20 mouse cellular contexts compared by ENCODE assay signal in genomic region chr2:77351987-77352628, GRCm38 (mm10).
DNase-seq lines count a peak whose midpoint lies in the region; ATAC-seq and TF ChIP-seq lines count a peak whose summit lies in the region.
"Had no signal": no experiment of that assay in that cellular context is flagged by ENCODE, and none has a peak within 500 bp of the region (broad histone marks: within the 10 kb centered on the region; RNA-seq: fewer than 3 reads in every experiment).

No protein-coding gene starts in this region.

- H3K9me3 ChIP-seq in heart, embryonic 12.5 days (replicated peaks): 0 out of 2 replicates have a peak, but pooled peaks cover under 1% of the 10 kb centered on the region
- H3K9me3 ChIP-seq in heart, embryonic 16.5 days (replicated peaks; ENCODE audit: control insufficient read depth, low read length): no peaks in the 10 kb centered on the region
- no peaks in the 10 kb centered on the region for H3K9me3 ChIP-seq in limb, embryonic 14.5 days (ENCODE audit: control insufficient read depth, low read length)
- H3K9me3 ChIP-seq in limb, embryonic 10.5 days (replicated peaks): no peaks in the 10 kb centered on the region
- no peaks in the 10 kb centered on the region for H3K9me3 ChIP-seq in embryonic facial prominence, embryonic 14.5 days (ENCODE audit: control insufficient read depth, low read length)
- H3K9me3 ChIP-seq: forebrain, embryonic 12.5 days; hindbrain, embryonic 15.5 days had no signal

- intact Hi-C loops in heart, postnatal 14 days (cut with DNase I): no loop called here

- no peaks in the 10 kb centered on the region for H3K27me3 ChIP-seq in heart, embryonic 12.5 days (replicated peaks)
- H3K27me3 ChIP-seq in heart, embryonic 16.5 days (ENCODE audit: control insufficient read depth, insufficient read depth, low read length): no peaks in the 10 kb centered on the region
- H3K27me3 ChIP-seq in limb, embryonic 14.5 days (ENCODE audit: control insufficient read depth, insufficient read depth, low read length): no peaks in the 10 kb centered on the region
- H3K27me3 ChIP-seq in limb, embryonic 10.5 days (ENCODE audit: low read depth, poor library complexity, severe bottlenecking): no peaks in the 10 kb centered on the region
- no peaks in the 10 kb centered on the region for H3K27me3 ChIP-seq in embryonic facial prominence, embryonic 14.5 days (replicated peaks; ENCODE audit: control insufficient read depth, insufficient read depth, low read length)
- H3K27me3 ChIP-seq: forebrain, embryonic 12.5 days; hindbrain, embryonic 15.5 days had no signal

- H3K4me3 ChIP-seq in heart, embryonic 12.5 days: no peak overlapping the region
- no peak overlapping the region for H3K4me3 ChIP-seq in heart, embryonic 16.5 days (ENCODE audit: low read length)
- H3K4me3 ChIP-seq in limb, embryonic 14.5 days (replicated peaks; ENCODE audit: low read length): no peak overlapping the region
- H3K4me3 ChIP-seq in limb, embryonic 10.5 days: no peak overlapping the region
- no peak overlapping the region for H3K4me3 ChIP-seq in embryonic facial prominence, embryonic 14.5 days (ENCODE audit: low read depth, low read length)
- H3K4me3 ChIP-seq: forebrain, embryonic 12.5 days; hindbrain, embryonic 10.5 days; hindbrain, embryonic 15.5 days had no signal

- peaks cover 4% of the 10 kb centered on the region for H3K4me1 ChIP-seq in heart, embryonic 12.5 days (replicated peaks)
- peaks cover 10% of the 10 kb centered on the region for H3K4me1 ChIP-seq in heart, embryonic 16.5 days (ENCODE audit: control insufficient read depth, insufficient read depth, low read length)
- H3K4me1 ChIP-seq in limb, embryonic 14.5 days (ENCODE audit: control insufficient read depth, insufficient read depth, low read length): no peaks in the 10 kb centered on the region
- H3K4me1 ChIP-seq in limb, embryonic 10.5 days: no peaks in the 10 kb centered on the region
- no peaks in the 10 kb centered on the region for H3K4me1 ChIP-seq in embryonic facial prominence, embryonic 14.5 days (ENCODE audit: control insufficient read depth, insufficient read depth, low read length)
- H3K4me1 ChIP-seq: forebrain, embryonic 12.5 days; hindbrain, embryonic 10.5 days; hindbrain, embryonic 15.5 days had no signal

- 43% methylated on average over 8 of the region's 8 CpGs for WGBS in heart, embryonic 12.5 days
- 39% methylated on average over 8 of the region's 8 CpGs for WGBS in heart, embryonic 16.5 days
- 71% methylated on average over 8 of the region's 8 CpGs for WGBS in limb, embryonic 14.5 days
- WGBS in limb, embryonic 10.5 days: 90% methylated on average over 8 of the region's 8 CpGs
- WGBS in embryonic facial prominence, embryonic 14.5 days: 62% methylated on average over 8 of the region's 8 CpGs

- no peak overlapping the region for H3K9ac ChIP-seq in heart, embryonic 12.5 days
- no peak overlapping the region for H3K9ac ChIP-seq in heart, embryonic 16.5 days (ENCODE audit: low read length)
- H3K9ac ChIP-seq in limb, embryonic 14.5 days (ENCODE audit: low read depth, low read length, severe bottlenecking): no peak overlapping the region
- H3K9ac ChIP-seq in embryonic facial prominence, embryonic 14.5 days (ENCODE audit: low read depth, low read length): no peak overlapping the region
- H3K9ac ChIP-seq: forebrain, embryonic 12.5 days; hindbrain, embryonic 15.5 days had no signal

- H3K36me3 ChIP-seq in heart, embryonic 12.5 days: no peaks in the 10 kb centered on the region
- no peaks in the 10 kb centered on the region for H3K36me3 ChIP-seq in heart, embryonic 16.5 days (ENCODE audit: control insufficient read depth, insufficient read depth)
- no peaks in the 10 kb centered on the region for H3K36me3 ChIP-seq in limb, embryonic 14.5 days (ENCODE audit: control insufficient read depth, insufficient read depth, low read length)
- no peaks in the 10 kb centered on the region for H3K36me3 ChIP-seq in limb, embryonic 10.5 days
- H3K36me3 ChIP-seq in embryonic facial prominence, embryonic 14.5 days (ENCODE audit: control insufficient read depth, insufficient read depth, low read length): no peaks in the 10 kb centered on the region
- H3K36me3 ChIP-seq: forebrain, embryonic 12.5 days; hindbrain, embryonic 10.5 days; hindbrain, embryonic 15.5 days had no signal

- DNase-seq in heart, adult 9 months (ENCODE audit: low spot score in 2 of 2): no peak
- no peak for DNase-seq in heart, postnatal 14 days
- peak; percentile 44 for DNase-seq in limb, embryonic 14.5 days (ENCODE audit: low spot score)
- no peak for DNase-seq in limb, embryonic 10.5 days (ENCODE audit: low spot score)
- peak; percentile 63 for DNase-seq in embryonic facial prominence, embryonic 14.5 days (ENCODE audit: low spot score)
- no peak for DNase-seq in MN1 (ENCODE audit: low spot score)
- DNase-seq: adrenal gland, adult 8-10 months; adrenal gland, postnatal 36 days; cerebellum, adult 2 months; cerebellum, postnatal 10 days; gastrocnemius, postnatal 10 days; kidney, adult 8-10 months had no signal

- peak overlapping the region; percentile 72 for H3K27ac ChIP-seq in heart, embryonic 12.5 days (ENCODE audit: poor library complexity, severe bottlenecking)
- H3K27ac ChIP-seq in heart, embryonic 16.5 days (ENCODE audit: low read length): peak overlapping the region; percentile 64
- H3K27ac ChIP-seq in limb, embryonic 14.5 days (replicated peaks; ENCODE audit: low read depth, low read length): no peak overlapping the region
- H3K27ac ChIP-seq in limb, embryonic 10.5 days: no peak overlapping the region
- H3K27ac ChIP-seq in embryonic facial prominence, embryonic 14.5 days (replicated peaks; ENCODE audit: low read depth, low read length): no peak overlapping the region
- H3K27ac ChIP-seq: forebrain, embryonic 12.5 days; hindbrain, embryonic 10.5 days; hindbrain, embryonic 15.5 days had no signal

- TF ChIP-seq POLR2A in limb, embryonic 14.5 days (IDR thresholded peaks at IDR 0.05; ENCODE audit: borderline replicate concordance, extremely low read depth, insufficient read depth, insufficient read length): no peak

- H3K4me2 ChIP-seq in heart, embryonic 12.5 days: no peak overlapping the region
- H3K4me2 ChIP-seq in heart, embryonic 16.5 days (ENCODE audit: low read depth, low read length): no peak overlapping the region
- H3K4me2 ChIP-seq in limb, embryonic 14.5 days (replicated peaks; ENCODE audit: low read depth, low read length, severe bottlenecking): no peak overlapping the region
- no peak overlapping the region for H3K4me2 ChIP-seq in embryonic facial prominence, embryonic 14.5 days (ENCODE audit: low read depth, low read length)
- H3K4me2 ChIP-seq: forebrain, embryonic 12.5 days; hindbrain, embryonic 15.5 days had no signal

- peak; percentile 78 for ATAC-seq in heart, embryonic 12.5 days (ENCODE audit: insufficient number of reproducible peaks, low FRiP score)
- peak; percentile 69; the same call in 1 of the 2 replicates for ATAC-seq in heart, embryonic 16.5 days (replicated peaks; ENCODE audit: extremely low read depth, insufficient read depth, low FRiP score)
- peak; percentile 41; the same call in 1 of the 2 replicates for ATAC-seq in limb, embryonic 14.5 days (ENCODE audit: low FRiP score, low read depth)
- ATAC-seq in embryonic facial prominence, embryonic 14.5 days (ENCODE audit: low read depth): peak; percentile 75
- ATAC-seq: forebrain, embryonic 16.5 days; inflammation-experienced regulatory T-cells, adult 6 months; intestine, postnatal 0 days had no signal

Comparison
In these comparisons a context has a peak if more than half of its experiments do, and no peak if none do; other contexts are left out.
1. DNase-seq: peak in limb, embryonic 14.5 days (single experiment) and embryonic facial prominence, embryonic 14.5 days (single experiment); none in heart, adult 9 months (0 of 2), heart, postnatal 14 days (0 of 2), limb, embryonic 10.5 days (single experiment) and MN1 (single experiment).
2. H3K27ac ChIP-seq: peak in heart, embryonic 12.5 days (single experiment) and heart, embryonic 16.5 days (single experiment); none in limb, embryonic 14.5 days (single experiment), limb, embryonic 10.5 days (single experiment) and embryonic facial prominence, embryonic 14.5 days (single experiment).
3. Peak in every context shown above with its lines, with median percentiles within 50 percentile points of each other: ATAC-seq.